Mouse (Mus musculus): ENCODE data around the gene Olfr98. TPM values are rescaled to one million over a fixed set of nuclear protein-coding genes. Genes with fewer than 3 reads are reported as not detected.

Olfr98 gene
- total RNA-seq (2012; rRNA removed) (not detected in 2 replicates), polyA plus RNA-seq (2012; ENCODE audit: insufficient read depth in 1 of 2, insufficient read length in 2 of 2, low read depth in 1 of 2, low replicate concordance in 2 of 2, missing spikeins in 1 of 2) (not detected)

DNA sequence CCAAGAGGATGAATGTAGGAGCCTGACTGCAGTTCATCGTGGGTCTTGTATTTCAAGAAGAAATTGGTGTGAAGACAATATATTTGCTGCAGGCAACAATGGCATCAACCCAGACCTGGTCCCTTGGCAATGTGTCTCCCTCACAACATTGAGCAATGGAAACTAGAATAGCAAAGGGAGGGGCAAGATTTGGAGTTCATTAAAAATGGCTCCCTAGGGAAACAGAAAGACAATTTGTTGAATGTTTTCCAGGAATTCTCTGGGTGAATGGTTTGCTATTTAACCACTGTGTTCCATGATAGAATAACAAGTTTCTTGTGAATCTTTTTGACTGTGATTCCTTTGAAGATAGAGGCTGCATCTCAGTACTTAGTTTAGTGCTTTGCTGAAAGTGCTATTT is at the start of gene Olfr98:
Olfr98 (minus strand) TSS at position 124 of the 400 bp plus-strand sequence.
- TF ChIP-seq ZNF384 (IDR thresholded peaks at IDR 0.05; ENCODE audit: low read depth, low read length) (no peak), MYB (IDR thresholded peaks at IDR 0.05; ENCODE audit: low read depth, low read length) (no peak), CHD2 (IDR thresholded peaks at IDR 0.05; ENCODE audit: low read length) (no peak), HCFC1 (IDR thresholded peaks at IDR 0.05; ENCODE audit: low read depth, low read length) (no peak), ZMIZ1 (IDR thresholded peaks at IDR 0.05; ENCODE audit: low read depth, low read length) (no peak), SIN3A (IDR thresholded peaks at IDR 0.05; ENCODE audit: low read length) (no peak), GATA1 (IDR thresholded peaks at IDR 0.05; ENCODE audit: low read depth, low read length) (no peak), MAX (IDR thresholded peaks at IDR 0.05; ENCODE audit: low read length) (no peak), CHD1 (IDR thresholded peaks at IDR 0.05; ENCODE audit: low read depth, low read length) (no peak), ETS1 (IDR thresholded peaks at IDR 0.05; ENCODE audit: low read depth, low read length) (no peak), GABPA (IDR thresholded peaks at IDR 0.05; ENCODE audit: low read depth, low read length) (no peak), NELFE (IDR thresholded peaks at IDR 0.05; ENCODE audit: low read depth, low read length) (no peak), POLR2AphosphoS5 (IDR thresholded peaks at IDR 0.05; ENCODE audit: borderline replicate concordance, low read depth, low read length) (no peak), E2F4 (IDR thresholded peaks at IDR 0.05; ENCODE audit: borderline replicate concordance, low read depth, low read length) (no peak), JUND (IDR thresholded peaks at IDR 0.05; ENCODE audit: low read depth, low read length) (no peak), BHLHE40 (IDR thresholded peaks at IDR 0.05; ENCODE audit: borderline replicate concordance, low read depth, low read length) (no peak)
- Histone ChIP-seq H3K79me2 (ENCODE audit: control insufficient read depth, insufficient read depth, low read length, poor library complexity) (no peaks in the 10 kb centered on the region), H3K27me3 (ENCODE audit: control insufficient read depth in 1 of 2, insufficient read depth in 2 of 2, low read length in 2 of 2) (no peaks in the 10 kb centered on the region), H3K36me3 (ENCODE audit: control insufficient read depth in 1 of 2, insufficient read depth in 2 of 2, low read length in 2 of 2) (no peaks in the 10 kb centered on the region), H3K27ac (ENCODE audit: control insufficient read depth, low read depth, low read length) (no peak within 1 kb of the TSS), H3K4me1 (ENCODE audit: control insufficient read depth in 1 of 2, insufficient read depth in 2 of 2, low read length in 2 of 2) (no peaks in the 10 kb centered on the region; a peak in 1 of 4 replicates), H3K4me3 (ENCODE audit: control insufficient read depth in 1 of 2, insufficient read depth in 1 of 2, low read depth in 2 of 2, low read length in 2 of 2) (no peak within 1 kb of the TSS), H3K9me3 (replicated peaks; ENCODE audit: insufficient read depth, low read length) (no peaks in the 10 kb centered on the region), H3K9ac (ENCODE audit: control insufficient read depth, low read depth, low read length, poor library complexity, severe bottlenecking) (no peak within 1 kb of the TSS)
- DNase-seq (ENCODE audit: low read depth, low spot score), result no peak

GRCm38 (mm10) chr17:37310146-37310699 is 46.7 kb upstream of the Olfr98 start:
- H3K4me1 ChIP-seq (ENCODE audit: control insufficient read depth in 1 of 2, insufficient read depth in 2 of 2, low read length in 2 of 2), result no peaks in the 10 kb centered on the region
- no peaks in the 10 kb centered on the region for H3K79me2 ChIP-seq (ENCODE audit: control insufficient read depth, insufficient read depth, low read length, poor library complexity)
- H3K36me3 ChIP-seq (ENCODE audit: control insufficient read depth in 1 of 2, insufficient read depth in 2 of 2, low read length in 2 of 2), result no peaks in the 10 kb centered on the region
- H3K27ac ChIP-seq (ENCODE audit: control insufficient read depth, low read depth, low read length), result no peak overlapping the region
- no peak for DNase-seq (ENCODE audit: low read depth, low spot score)
- no peak for TF ChIP-seq POLR2AphosphoS5 (IDR thresholded peaks at IDR 0.05; ENCODE audit: borderline replicate concordance, low read depth, low read length)
- no peak for TF ChIP-seq USF1 (IDR thresholded peaks at IDR 0.05; ENCODE audit: low read depth, low read length)
- no peak for TF ChIP-seq ELF1 (IDR thresholded peaks at IDR 0.05; ENCODE audit: low read depth, low read length)
- TF ChIP-seq TAL1 (IDR thresholded peaks at IDR 0.05; ENCODE audit: low read length), result no peak
- no peak for TF ChIP-seq GATA1 (IDR thresholded peaks at IDR 0.05; ENCODE audit: low read depth, low read length)
- TF ChIP-seq JUND (IDR thresholded peaks at IDR 0.05; ENCODE audit: low read depth, low read length), result no peak
- TF ChIP-seq NELFE (IDR thresholded peaks at IDR 0.05; ENCODE audit: low read depth, low read length), result no peak
- TF ChIP-seq MEF2A (IDR thresholded peaks at IDR 0.05; ENCODE audit: extremely low read depth, insufficient replicate concordance, low read depth, low read length, poor library complexity, severe bottlenecking), result no peak
- no peak for TF ChIP-seq POLR2AphosphoS2 (IDR thresholded peaks at IDR 0.05; ENCODE audit: low read length)
- no peak for TF ChIP-seq CHD2 (IDR thresholded peaks at IDR 0.05; ENCODE audit: low read length)
- TF ChIP-seq MXI1 (IDR thresholded peaks at IDR 0.05; ENCODE audit: low read depth, low read length), result no peak
- no peak for TF ChIP-seq SMC3 (IDR thresholded peaks at IDR 0.05; ENCODE audit: low read depth, low read length)
- no peak for TF ChIP-seq ETS1 (IDR thresholded peaks at IDR 0.05; ENCODE audit: low read depth, low read length)
- TF ChIP-seq BHLHE40 (IDR thresholded peaks at IDR 0.05; ENCODE audit: borderline replicate concordance, low read depth, low read length), result no peak
- no peak for TF ChIP-seq ZKSCAN1 (IDR thresholded peaks at IDR 0.05; ENCODE audit: low read depth, low read length)
- TF ChIP-seq EP300 (IDR thresholded peaks at IDR 0.05; ENCODE audit: low read depth in 1 of 2, low read length in 2 of 2), result no peak
- H3K4me3 ChIP-seq (ENCODE audit: control insufficient read depth in 1 of 2, insufficient read depth in 1 of 2, low read depth in 2 of 2, low read length in 2 of 2), result no peak overlapping the region
- no peaks in the 10 kb centered on the region for H3K9me3 ChIP-seq (replicated peaks; ENCODE audit: insufficient read depth, low read length)
- no peak overlapping the region for H3K9ac ChIP-seq (ENCODE audit: control insufficient read depth, low read depth, low read length, poor library complexity, severe bottlenecking)
- H3K27me3 ChIP-seq (ENCODE audit: control insufficient read depth in 1 of 2, insufficient read depth in 2 of 2, low read length in 2 of 2), result no peaks in the 10 kb centered on the region
